Mouse (Mus musculus) frontal cortex, postnatal 36 days (tissue): ENCODE results near the gene 2010111I01Rik.
A peak's percentile ranks its signal among the peaks of the same experiment; 100 is the strongest.
"Not testable (repeated sequence)": the region's sequence is repeated elsewhere in the genome, so short reads cannot be mapped to it uniquely, and the experiment has no call there.

Experiments
- DNase-seq, 2 experiments: peaks; one replicate each; pipeline ENCODE4 v3.0.0; 2022; ENCODE audit warnings: low spot score in 2 of 2

2010111I01Rik gene

DNA sequence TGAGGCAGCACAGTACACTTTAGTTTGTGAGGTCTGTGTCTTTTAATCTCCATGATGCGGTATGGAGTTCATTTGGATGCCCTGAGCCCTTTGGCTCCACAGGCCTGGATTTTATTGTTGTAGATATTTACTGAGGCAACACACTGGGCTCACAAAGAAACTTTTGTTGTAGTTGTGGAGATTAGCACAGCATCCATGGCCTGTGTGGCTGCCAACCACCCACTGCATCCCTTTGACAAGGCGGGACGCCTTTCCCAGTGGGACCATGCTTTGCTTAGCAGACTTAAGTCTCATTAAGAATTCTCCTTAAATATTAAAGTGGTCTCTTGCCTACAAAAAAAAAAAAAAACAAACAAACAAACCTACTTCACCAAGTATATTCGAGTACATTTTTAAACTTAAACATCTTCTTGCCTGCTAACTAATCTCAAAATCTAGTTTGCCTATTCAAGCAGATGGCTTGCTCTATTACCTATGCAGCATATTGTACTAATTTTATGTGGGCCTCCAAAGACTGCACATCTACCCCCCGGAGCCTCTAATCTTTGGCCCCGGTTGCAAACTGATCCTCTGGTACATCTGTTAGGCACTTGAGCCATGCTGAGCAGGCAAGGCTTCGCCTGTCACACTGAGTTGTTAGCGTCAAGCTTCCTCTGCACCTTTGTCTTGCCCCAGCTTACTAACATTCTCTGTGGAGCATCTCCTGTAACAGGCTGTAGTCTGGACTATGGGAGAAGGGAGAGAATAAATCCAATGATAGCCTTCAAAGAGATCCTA is 239.0 kb downstream of the 2010111I01Rik start:
- DNase-seq = no peak

DNA sequence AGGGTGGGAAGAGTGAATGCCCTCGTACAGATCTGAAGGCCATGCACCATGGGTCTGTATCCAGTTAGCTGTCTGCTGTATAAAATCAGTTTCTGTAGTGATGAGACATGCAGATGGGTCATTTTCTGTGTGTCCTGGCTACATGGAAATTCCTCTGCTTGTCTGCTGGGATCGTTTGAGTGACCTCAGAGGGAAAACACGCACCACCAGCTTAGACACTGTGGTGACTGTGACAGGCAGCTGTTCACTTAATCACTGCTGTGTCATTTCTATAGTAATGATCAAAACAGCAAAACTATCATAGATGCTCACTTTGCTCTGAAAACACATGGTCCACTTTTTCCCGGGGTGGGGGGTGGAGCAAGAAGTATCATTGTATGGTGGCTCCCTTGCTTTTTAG is 241.1 kb downstream of the 2010111I01Rik start:
- DNase-seq = no peak

DNA sequence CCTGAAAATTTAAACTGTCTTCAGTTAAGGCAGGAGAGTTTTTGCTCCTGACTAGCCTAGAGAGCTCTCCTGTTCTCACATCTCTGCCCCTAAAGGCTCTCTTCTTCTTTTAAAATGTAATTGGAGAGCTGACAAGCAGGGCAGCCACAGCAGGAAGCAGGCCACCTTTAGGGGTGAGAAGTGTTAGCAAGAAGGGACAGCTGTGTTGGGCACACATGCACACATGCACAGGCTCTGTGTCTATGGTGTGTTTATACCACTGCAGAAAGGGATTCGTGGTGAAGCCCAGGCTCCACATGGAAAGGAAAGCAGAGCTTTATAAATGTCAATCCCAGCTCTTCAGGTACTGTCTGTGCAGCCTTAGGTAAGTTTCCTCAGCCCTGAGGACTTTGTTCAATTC is 241.7 kb downstream of the 2010111I01Rik start:
- DNase-seq = no peak

DNA sequence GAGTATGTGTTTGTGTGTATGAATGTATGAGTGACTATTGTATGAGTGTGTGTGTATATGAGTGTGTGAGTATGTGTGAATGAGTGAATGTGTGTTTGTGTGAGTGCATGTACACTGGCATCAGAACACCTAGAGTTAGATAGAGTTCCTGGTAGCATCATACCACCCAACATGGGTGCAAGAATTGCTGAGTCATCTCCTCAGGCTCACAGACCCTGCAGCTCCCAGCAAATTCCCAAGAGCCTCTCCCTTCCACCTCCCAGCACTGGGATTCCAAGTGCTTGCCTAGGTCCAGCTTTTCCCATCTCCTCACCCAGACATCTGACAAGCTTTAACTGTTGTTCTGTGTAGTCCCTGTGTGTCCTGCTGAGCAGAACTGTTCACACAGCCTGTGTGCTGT is 251.8 kb downstream of the 2010111I01Rik start:
- no peak for DNase-seq

DNA sequence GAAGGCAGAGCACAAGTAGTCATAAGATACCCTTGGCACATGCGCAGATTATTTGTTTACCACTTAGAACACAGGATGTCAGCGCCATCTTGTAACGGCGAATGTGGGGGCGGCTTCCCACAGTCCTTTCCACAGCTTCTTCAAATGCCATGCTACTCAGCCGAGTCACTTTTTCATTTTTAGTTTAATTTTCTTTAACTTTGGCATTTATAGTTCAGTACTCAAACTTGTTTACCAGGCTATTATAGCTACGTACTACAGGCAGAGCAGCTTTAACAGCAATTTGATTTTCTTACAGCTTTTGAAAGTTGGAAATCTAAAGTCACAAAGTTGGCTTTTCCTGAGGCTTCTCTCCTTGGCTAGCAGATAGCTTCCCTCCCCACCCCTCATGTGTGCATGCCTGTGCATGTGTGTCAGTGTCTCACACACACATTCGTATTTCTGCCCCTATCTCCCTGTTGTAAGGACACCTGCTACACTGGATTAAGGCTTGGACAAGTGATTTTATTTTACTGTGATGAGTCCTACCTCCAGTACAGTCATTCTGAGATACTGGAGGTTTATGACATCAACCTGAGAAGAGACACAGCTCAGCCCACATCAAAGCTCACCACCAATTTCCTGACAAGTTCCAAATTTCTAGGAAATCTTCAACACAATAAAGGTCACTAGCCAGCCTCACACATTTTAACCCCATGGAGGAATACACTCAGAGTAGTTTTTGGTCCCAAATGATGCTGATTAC is 258.5 kb downstream of the 2010111I01Rik start:
- no peak for DNase-seq

DNA sequence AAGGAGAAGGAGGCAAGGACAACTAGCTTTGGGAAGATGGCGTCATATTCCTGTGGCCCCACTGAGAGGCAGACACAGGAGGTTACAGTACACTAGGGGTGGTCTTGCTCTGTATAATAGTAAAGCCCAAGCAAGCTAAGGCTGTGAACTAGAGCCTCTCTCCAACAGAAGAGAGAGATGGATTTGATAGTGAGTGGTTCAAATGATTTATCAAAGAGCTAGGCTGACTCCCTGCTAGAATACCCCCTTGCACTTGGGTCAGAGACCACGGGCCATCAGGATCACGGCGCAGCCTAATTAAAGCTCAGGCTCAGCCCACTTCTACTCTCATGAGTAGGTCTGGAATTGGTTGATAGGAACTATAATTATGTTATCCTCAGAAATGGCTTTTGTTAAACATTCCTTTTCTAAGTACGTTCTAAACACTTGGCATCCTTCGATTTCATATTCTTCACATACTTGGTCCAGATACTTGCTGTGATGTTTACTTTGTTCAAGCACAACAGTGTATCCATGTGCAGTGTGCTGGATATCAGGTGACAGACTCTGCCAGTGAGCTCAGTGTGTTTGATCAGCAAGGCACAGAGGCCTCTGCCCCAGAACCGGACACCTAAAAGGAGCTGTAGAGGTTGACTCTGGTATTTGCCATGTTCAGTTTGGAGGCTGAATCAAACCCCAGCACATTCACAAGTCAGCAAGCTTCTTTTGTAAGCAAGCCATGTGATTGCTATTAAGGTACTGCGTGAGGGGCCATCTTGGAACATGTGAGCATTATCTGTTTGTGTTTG is 261.3 kb downstream of the 2010111I01Rik start:
- DNase-seq = no peak

DNA sequence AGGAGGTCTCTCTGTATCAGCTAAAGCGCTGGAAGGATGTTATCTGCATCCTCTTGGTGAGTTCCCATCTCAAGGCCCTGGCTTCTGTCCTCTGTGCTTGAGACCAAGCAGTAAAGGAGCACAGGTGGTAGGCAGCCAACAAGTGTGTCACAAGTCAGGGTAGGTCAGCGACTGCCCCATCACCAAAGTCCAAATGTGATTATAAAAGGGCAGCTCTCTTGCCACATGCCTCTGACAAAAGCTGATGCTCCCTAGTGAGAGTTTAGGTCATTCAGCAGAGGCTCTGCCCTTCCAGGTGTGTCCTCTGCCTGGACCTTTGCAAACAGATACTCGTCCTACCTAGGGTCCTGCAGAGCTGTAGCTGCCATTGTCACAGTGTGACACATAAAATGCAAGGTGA is 263.1 kb downstream of the 2010111I01Rik start:
- no peak for DNase-seq

DNA sequence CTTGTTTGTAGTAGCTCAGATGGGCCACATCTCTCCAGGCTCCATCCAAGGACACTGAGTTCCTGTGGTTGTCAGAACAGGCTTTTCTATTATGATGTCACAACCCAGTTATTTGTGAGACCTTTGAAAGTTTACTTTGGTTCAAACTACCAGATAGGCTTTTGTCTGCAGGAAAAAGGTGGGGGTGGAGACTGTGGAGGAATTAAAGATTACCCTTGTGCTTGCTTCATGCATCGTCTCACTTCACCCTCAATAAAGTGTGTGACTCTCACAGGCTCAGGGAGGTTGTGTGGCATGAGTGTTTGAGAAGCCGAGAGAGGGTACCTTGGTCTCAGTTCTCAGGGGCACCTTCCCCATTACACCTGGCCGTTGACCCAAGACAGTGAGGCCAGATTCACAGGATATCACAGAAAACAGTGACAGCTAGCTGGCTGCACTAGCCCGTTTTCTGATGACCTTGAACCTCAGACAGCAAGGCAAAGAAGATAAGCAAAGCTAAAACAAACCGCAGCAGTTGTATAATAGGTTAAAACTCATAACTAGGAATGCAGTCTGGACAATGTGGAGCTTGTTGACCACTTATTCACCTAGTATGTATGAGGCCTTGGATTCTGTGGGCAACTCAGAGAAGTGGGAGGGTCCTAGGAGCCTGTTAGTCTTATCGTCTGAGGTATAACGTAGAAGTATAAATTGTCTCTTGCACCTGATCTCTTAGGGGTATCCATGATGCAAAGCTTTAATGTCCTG is 266.4 kb downstream of the 2010111I01Rik start:
- no peak for DNase-seq

DNA sequence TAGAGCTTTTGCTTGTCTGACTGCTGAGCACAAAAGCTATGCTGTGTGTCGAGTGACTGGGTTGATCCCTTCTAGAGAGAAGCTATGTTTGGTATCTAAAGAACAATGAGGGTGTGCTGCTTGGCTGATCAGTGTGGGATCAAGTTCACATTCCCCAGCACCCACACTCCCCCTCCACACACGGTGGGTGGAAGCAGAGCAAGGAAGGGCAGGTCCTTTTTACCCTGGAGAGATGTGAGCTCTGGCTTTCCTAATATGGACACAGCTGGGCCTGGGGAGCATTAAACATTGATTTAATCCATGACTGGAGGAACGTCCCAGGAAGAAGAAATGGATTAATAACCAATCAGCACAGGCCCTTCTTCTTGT is 267.0 kb downstream of the 2010111I01Rik start:
- DNase-seq = no peak

DNA sequence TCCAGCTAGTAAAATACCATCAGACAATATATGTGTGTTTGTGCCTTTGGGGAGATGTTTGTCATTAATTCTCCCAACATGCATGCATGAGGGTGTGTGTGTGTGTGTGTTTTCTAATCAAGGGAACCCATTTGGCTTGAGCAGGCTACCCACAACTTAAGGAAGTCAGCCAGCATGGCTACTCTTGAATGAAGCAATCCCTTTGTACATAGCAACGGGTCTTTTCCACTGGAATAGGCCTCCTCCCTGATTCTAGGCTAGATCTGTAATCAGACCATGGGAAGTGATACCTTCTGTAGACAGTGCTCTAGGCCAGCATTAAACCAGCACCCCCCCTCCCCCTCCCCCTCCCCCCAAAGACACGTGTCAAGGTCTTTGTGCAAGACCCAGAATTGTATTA is 267.9 kb downstream of the 2010111I01Rik start:
- DNase-seq = no peak

DNA sequence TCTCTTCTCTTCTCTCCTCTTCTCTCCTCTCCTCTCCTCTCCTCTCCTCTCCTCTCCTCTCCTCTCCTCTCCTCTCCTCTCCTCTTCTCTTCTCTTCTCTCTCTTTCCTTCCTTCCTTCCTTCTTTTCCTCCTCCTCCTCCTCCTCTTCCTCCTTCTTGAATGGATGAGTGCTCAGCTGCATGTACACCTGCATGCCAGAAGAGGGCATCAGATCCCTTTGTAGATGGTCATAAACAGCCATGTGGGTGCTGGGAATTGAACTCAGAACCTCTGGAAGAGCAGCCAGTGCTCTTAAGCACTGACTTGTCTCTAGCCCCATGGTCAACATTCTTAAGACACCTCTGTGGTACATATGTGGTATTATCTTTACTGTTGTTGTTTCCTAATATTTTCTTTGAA is 269.8 kb downstream of the 2010111I01Rik start:
- not testable (repeated sequence) for DNase-seq

DNA sequence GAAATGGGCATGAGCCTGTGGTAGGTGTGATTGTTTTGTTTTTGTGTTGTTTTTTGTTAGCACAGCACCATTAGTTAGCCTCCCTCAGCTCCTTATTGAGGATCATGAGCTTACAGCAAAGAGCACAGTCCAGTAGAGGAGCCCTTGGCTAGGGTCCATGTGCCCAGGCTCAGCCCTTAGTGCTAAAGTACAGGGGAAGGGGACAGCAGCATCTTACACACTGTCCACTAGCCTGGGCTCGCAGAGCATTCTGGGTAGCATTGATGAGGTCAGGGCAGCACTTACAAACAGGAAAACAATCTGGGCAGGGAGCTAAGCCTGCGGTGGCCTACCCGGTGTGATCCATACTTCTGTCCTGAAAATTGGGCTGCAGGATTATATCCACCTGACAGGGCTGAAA is 270.9 kb downstream of the 2010111I01Rik start:
- no peak for DNase-seq

DNA sequence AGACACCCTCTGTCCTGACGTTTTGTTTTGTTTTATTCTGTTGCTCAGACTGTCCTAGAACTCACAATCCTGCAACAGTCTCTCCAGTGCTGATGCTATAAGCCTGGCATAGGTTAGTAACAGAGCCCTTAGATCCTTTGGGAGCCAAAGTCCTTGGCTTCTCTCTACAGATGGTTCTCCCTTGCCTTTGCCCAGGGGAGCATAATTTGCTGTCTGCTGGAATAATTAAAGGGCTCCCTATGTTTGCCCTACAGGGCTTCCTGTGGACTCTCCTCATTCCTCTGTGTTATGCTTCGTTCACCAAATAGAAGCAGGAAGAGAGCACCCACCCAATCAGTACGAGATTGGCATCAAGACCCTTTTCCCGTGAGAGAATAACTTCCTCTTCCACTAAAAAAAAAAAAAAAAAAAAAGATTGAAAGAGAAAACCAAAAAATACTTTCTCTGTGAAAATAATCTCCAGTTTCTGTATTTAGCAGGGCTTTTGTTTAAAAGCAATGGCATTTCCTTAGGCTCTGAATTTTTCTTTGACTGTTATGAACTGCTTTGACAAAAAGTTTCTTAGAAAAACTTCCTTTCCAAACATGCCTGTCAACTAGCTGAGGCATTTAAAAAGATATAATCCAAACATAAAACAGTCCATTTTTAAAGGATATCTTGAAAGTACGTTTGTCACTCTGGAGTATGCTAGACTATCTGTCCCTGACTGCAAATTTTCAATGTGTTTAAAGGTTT is 271.6 kb downstream of the 2010111I01Rik start:
- DNase-seq = no peak

DNA sequence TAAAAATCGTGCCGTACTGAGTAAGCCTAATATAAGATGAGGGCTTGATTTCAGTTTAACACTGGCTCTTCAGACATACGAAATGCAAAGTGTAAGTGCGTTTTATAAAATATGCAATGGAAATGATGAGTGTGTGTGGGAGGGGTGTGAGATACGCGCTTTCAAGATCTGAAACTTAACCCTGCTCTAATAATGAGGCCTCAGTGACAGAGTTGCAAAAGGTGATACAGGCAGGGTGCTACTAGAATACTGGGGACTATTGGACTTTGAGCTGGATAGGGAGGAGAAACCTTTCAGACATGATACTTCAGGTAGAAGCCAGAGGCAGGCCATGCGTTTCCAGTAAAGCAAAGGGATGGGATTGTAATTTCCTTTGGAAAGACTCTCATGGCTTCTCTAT is 273.4 kb downstream of the 2010111I01Rik start:
- no peak for DNase-seq

DNA sequence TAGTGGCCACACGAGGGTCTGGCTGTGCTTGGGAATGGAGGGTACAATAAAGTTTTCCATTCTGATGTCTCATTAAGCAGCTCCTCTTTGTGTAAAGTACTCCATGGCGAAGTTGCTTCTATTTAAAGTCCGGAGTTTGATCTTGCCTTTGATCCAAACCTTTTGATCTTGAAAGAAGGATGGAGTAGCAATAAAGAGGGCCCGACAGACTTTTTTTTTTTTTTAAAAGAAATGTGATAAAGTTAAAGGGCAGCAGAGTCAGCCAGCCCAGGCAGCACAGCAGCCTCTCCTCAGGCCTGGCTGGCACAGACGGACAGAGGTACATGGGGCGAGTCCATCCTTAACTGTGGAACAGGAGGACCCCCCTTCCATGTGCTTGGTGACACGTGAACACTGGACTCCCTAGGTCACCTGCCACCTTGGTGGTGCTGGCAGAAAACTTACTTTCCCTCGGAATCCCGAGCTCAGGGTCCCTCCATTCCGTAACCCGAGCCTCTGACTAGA is 274.7 kb downstream of the 2010111I01Rik start:
- no peak for DNase-seq

DNA sequence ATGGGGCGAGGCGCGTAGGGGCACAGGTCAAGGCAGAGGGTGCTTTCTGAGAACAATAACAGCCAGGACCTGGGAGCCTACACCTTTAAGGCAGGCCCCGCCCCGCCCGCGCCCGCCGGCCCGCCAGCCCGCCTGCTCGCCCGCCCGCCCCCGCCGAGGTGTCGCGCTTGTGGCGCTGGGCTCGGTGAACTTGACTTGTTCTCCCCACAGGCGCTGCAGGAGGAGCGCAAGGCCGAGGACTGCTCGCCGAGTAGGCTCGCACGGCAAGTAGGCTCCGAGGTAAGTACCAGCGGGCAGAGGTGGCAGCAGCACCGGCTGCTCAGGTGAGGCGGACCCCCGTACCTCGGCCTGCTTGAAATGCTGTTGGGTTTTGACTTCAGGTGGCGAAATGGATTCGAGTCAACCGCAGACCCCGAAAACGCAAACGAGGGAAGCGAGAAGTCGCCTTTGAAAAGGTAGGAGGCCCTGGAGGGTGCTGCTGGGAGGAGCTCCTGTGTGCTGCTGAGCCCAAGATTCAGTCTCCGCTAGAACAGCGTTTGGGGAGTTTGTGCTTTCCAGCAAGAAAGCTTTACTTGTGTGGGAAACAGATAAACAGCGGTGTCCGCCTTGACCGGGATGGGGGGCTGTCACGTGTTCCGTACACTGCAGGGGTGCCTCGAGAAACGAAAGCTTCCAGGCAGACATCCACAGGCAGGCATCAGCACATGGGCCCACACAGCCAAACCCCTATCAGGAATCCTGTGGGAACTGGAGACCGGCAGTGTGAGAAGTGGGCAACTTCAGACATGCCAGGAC is 275.4 kb downstream of the 2010111I01Rik start:
- DNase-seq = peak; percentile 63 to 72

DNA sequence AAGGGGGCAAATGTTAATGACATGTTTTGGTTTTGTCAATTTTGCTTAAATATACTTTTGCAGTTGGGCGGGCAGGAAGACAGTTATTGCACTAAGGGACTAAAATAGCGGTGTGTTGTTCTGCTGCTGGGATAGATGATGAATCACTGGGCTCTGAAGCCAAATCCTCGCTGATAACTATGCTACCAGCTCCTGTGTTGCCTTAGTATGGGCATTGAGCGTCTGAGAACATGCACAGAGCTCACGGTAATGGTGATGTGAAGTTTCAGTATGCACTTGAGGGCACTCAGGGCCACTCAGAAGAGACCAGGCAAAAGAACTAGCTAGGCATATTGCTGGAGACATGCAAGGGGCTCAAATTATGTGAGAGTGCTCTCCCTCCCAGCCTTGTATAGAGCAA is 276.1 kb downstream of the 2010111I01Rik start:
- DNase-seq = no peak

DNA sequence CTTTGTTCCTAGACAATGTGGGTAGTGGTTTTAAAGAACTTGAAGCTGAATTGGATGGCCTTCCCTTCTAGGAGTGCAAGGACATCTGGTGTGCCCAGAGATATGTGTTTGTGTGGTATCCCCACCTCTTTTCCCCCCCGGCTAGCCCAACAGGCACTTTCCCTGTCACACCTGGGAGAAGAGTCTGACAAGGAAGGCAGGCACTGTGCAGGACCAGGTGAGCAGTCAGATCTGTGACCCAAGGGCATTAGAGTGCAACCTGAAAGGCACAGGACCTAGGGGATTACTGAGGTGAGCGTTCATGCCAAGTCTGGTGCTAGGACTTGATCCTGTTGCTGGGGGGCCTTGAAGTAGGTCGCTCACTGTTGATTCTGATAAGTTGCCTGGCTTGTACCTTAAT is 277.0 kb downstream of the 2010111I01Rik start:
- no peak for DNase-seq

DNA sequence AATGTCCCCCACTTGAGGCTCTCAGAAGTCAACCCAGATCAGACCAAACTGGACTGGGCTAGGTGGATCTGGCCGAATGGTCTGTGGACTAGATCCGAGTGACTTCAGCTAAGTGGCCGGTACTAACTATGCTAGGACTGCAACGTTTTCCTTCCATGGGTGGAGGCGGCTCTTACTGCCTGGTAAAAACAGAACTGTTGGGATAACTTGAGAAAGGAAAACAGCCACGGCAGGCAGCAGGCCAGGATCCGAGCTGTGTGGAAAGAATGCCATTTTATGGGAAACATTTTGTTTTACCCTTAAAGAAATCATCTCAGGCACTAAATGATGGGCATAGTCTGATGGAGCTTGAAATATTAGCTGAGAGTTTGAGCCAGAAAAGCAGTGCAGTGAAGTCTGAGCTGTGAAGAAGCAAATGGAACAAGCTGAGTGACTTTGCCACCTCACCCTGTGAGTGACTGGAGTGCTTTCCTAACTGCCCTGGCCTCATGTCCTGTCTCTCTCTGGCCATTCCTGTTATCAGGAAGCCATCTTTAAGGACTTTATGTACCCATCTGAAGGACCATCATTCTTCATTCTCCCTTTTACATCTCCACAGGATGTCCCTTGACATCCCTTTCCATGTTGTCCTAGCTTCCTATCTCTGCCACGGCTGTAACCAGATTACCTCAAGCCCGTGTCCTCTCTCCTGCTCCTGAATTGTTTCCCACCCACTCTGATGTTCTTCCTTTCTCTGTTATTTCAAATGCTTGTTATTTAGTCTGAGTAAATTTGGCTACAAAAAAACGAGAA is 277.9 kb downstream of the 2010111I01Rik start:
- no peak for DNase-seq
